Mouse (Mus musculus) erythroblast, embryonic 14.5 days (primary cell): Measurements from ENCODE around the gene Gipc1.

Experiments
- GATA1 ChIP-seq: IDR thresholded peaks from 2 replicates; pipeline ENCODE4 v1.6.1; 2012; ENCODE audit warnings: low read length, inconsistent platforms, mixed read lengths
- TAL1 ChIP-seq: IDR thresholded peaks from 3 replicates; pipeline ENCODE4 v1.6.1; 2012; ENCODE audit warnings: low read length, inconsistent platforms, mixed read lengths

DNA sequence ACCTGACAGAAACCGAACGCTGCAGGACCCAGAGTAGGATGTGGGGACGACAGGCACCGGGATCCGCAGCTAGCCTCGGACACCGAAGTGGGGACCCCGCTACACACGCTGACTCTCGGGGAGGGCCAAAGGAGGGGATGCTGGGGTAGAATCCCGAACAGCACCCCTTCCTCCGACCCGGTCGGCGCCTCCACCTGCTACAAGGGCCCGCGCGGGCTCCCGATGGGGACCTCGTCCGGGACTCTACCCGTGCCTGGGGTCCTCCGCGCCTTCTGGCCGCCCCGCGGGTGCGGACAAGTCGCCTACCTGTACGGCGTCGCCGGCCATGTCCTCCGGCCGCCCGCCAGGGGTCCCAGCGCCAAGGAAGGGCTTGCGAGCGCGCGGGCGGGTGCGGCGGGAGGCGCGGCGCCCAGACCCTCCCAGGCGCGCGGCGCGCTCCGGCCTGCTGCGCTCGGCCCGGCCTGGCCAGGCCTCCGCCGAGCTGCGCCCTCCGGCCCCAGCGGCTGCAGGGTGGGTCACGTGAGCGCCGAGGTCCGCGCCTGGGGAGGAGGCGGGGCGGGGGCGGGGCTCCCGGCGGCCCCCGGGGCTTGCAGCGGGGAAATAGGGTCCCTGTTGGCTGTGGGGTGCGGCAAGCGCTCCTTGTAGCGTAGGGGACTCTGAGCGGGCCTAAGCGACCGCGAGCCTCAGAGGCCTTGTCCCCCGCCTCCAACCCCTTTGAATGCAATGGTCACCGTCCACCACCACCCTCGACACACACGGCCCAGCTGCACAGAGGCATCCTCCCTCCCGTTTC lies 46.4 kb downstream of the Gipc1 start, which contains the start of gene Pkn1:
- no peak for TF ChIP-seq TAL1
- TF ChIP-seq GATA1: no peak
